Mouse (Mus musculus): ENCODE measurements around the gene Ifngr1. TPM values are rescaled to one million over a fixed set of nuclear protein-coding genes. Genes with fewer than 3 reads are reported as not detected.
A peak's percentile ranks its signal among the peaks of the same experiment; 100 is the strongest.

The Ifngr1 gene
- polyA plus RNA-seq, 1 experiment from 2014 or later: 24.6 TPM

GRCm38 (mm10) chr10:19613111-19613753, 21.5 kb downstream of the Ifngr1 start:
- no peak overlapping the region for H3K4me2 ChIP-seq
- H3K9me3 ChIP-seq (replicated peaks): no peaks in the 10 kb centered on the region
- peak overlapping the region; percentile 10; the same call in 1 of the 2 replicates for H3K27ac ChIP-seq (replicated peaks)
- H3K9ac ChIP-seq (replicated peaks): no peak overlapping the region
- WGBS: 64% methylated on average over 7 of the region's 7 CpGs
- no peaks in the 10 kb centered on the region for H3K27me3 ChIP-seq (replicated peaks)
- no peak overlapping the region for H3K4me3 ChIP-seq (replicated peaks)
- ATAC-seq (ENCODE audit: low FRiP score): no peak
- peaks cover 7% of the 10 kb centered on the region; the same call in 1 of the 2 replicates for H3K36me3 ChIP-seq
- H3K4me1 ChIP-seq: no peaks in the 10 kb centered on the region

GRCm38 (mm10) chr10:19619736-19620135, 28.0 kb downstream of the Ifngr1 start:
- Histone ChIP-seq H3K27me3 (replicated peaks) (no peaks in the 10 kb centered on the region), H3K4me2 (no peak overlapping the region), H3K4me3 (replicated peaks) (no peak overlapping the region), H3K9me3 (replicated peaks) (no peaks in the 10 kb centered on the region), H3K27ac (replicated peaks) (no peak overlapping the region), H3K36me3 (no peaks in the 10 kb centered on the region), H3K9ac (replicated peaks) (no peak overlapping the region), H3K4me1 (no peaks in the 10 kb centered on the region)
- 69% methylated on average over 5 of the region's 5 CpGs for WGBS
- no peak for ATAC-seq (ENCODE audit: low FRiP score)

- Histone ChIP-seq H3K27ac (replicated peaks) (no peak within 1 kb of the TSS), H3K4me2 (no peak within 1 kb of the TSS), H3K9ac (replicated peaks) (no peak within 1 kb of the TSS), H3K9me3 (replicated peaks) (no peaks in the 10 kb centered on the region), H3K27me3 (replicated peaks) (no peaks in the 10 kb centered on the region), H3K4me3 (replicated peaks) (no peak within 1 kb of the TSS), H3K36me3 (no peaks in the 10 kb centered on the region), H3K4me1 (no peaks in the 10 kb centered on the region)
- 98% methylated on average over 2 of the region's 2 CpGs for WGBS
- ATAC-seq (ENCODE audit: low FRiP score): no peak
These were observed 29.8 kb downstream of the Ifngr1 start, which contains the start of gene Il22ra2 for GRCm38 (mm10) chr10:19621408-19622048. Il22ra2 (plus strand) TSS chr10:19621998.

GRCm38 (mm10) chr10:19624617-19625016, 32.9 kb downstream of the Ifngr1 start:
- Histone ChIP-seq H3K4me1 (no peaks in the 10 kb centered on the region), H3K9me3 (replicated peaks) (no peaks in the 10 kb centered on the region), H3K27ac (replicated peaks) (no peak overlapping the region), H3K4me3 (replicated peaks) (no peak overlapping the region), H3K4me2 (no peak overlapping the region), H3K27me3 (replicated peaks) (no peaks in the 10 kb centered on the region), H3K9ac (replicated peaks) (no peak overlapping the region), H3K36me3 (no peaks in the 10 kb centered on the region)
- ATAC-seq (ENCODE audit: low FRiP score): no peak
- 95% methylated on average over 1 of the region's 1 CpGs for WGBS

- 92% methylated on average over 2 of the region's 2 CpGs for WGBS
- H3K27ac ChIP-seq (replicated peaks): no peak overlapping the region
- H3K4me3 ChIP-seq (replicated peaks): no peak overlapping the region
- no peak for ATAC-seq (ENCODE audit: low FRiP score)
- no peaks in the 10 kb centered on the region for H3K4me1 ChIP-seq
- no peaks in the 10 kb centered on the region for H3K27me3 ChIP-seq (replicated peaks)
- H3K36me3 ChIP-seq: no peaks in the 10 kb centered on the region
- H3K4me2 ChIP-seq: no peak overlapping the region
- no peaks in the 10 kb centered on the region for H3K9me3 ChIP-seq (replicated peaks)
- no peak overlapping the region for H3K9ac ChIP-seq (replicated peaks)
These were observed 35.6 kb downstream of the Ifngr1 start for GRCm38 (mm10) chr10:19627342-19627741.

- no peak overlapping the region for H3K4me3 ChIP-seq (replicated peaks)
- WGBS: 92% methylated on average over 4 of the region's 4 CpGs
- ATAC-seq (ENCODE audit: low FRiP score): no peak
- H3K27me3 ChIP-seq (replicated peaks): no peaks in the 10 kb centered on the region
- H3K36me3 ChIP-seq: no peaks in the 10 kb centered on the region
- H3K9me3 ChIP-seq (replicated peaks): no peaks in the 10 kb centered on the region
- H3K4me2 ChIP-seq: no peak overlapping the region
- H3K9ac ChIP-seq (replicated peaks): no peak overlapping the region
- no peaks in the 10 kb centered on the region for H3K4me1 ChIP-seq
- no peak overlapping the region for H3K27ac ChIP-seq (replicated peaks)
These were observed 36.0 kb downstream of the Ifngr1 start for GRCm38 (mm10) chr10:19627748-19628147.

GRCm38 (mm10) chr10:19631616-19632195, 40.0 kb downstream of the Ifngr1 start:
- Histone ChIP-seq H3K9me3 (replicated peaks) (no peaks in the 10 kb centered on the region), H3K4me2 (no peak overlapping the region), H3K27me3 (replicated peaks) (no peaks in the 10 kb centered on the region), H3K9ac (replicated peaks) (no peak overlapping the region), H3K27ac (replicated peaks) (no peak overlapping the region), H3K36me3 (no peaks in the 10 kb centered on the region), H3K4me3 (replicated peaks) (no peak overlapping the region), H3K4me1 (no peaks in the 10 kb centered on the region)
- ATAC-seq (ENCODE audit: low FRiP score): no peak
- 81% methylated on average over 13 of the region's 13 CpGs for WGBS

GRCm38 (mm10) chr10:19638851-19639250, 47.1 kb downstream of the Ifngr1 start:
- Histone ChIP-seq H3K36me3 (no peaks in the 10 kb centered on the region), H3K4me2 (no peak overlapping the region), H3K4me1 (no peaks in the 10 kb centered on the region), H3K27me3 (replicated peaks) (no peaks in the 10 kb centered on the region), H3K9me3 (replicated peaks) (no peaks in the 10 kb centered on the region), H3K27ac (replicated peaks) (no peak overlapping the region), H3K4me3 (replicated peaks) (no peak overlapping the region), H3K9ac (replicated peaks) (no peak overlapping the region)
- ATAC-seq (ENCODE audit: low FRiP score): no peak
- WGBS: 94% methylated on average over 5 of the region's 5 CpGs

GRCm38 (mm10) chr10:19639630-19640029, 47.9 kb downstream of the Ifngr1 start:
- H3K9ac ChIP-seq (replicated peaks): no peak overlapping the region
- H3K4me3 ChIP-seq (replicated peaks): no peak overlapping the region
- H3K4me1 ChIP-seq: no peaks in the 10 kb centered on the region
- 100% methylated on average over 1 of the region's 1 CpGs for WGBS
- H3K27me3 ChIP-seq (replicated peaks): no peaks in the 10 kb centered on the region
- no peak overlapping the region for H3K27ac ChIP-seq (replicated peaks)
- no peak overlapping the region for H3K4me2 ChIP-seq
- no peaks in the 10 kb centered on the region for H3K9me3 ChIP-seq (replicated peaks)
- ATAC-seq (ENCODE audit: low FRiP score): no peak
- no peaks in the 10 kb centered on the region for H3K36me3 ChIP-seq

GRCm38 (mm10) chr10:19645119-19645518, 53.4 kb downstream of the Ifngr1 start:
- no peak overlapping the region for H3K4me2 ChIP-seq
- H3K9ac ChIP-seq (replicated peaks): no peak overlapping the region
- no peaks in the 10 kb centered on the region for H3K9me3 ChIP-seq (replicated peaks)
- no peaks in the 10 kb centered on the region for H3K27me3 ChIP-seq (replicated peaks)
- no peak overlapping the region for H3K4me3 ChIP-seq (replicated peaks)
- 93% methylated on average over 2 of the region's 2 CpGs for WGBS
- no peak for ATAC-seq (ENCODE audit: low FRiP score)
- H3K36me3 ChIP-seq: no peaks in the 10 kb centered on the region
- no peaks in the 10 kb centered on the region for H3K4me1 ChIP-seq
- H3K27ac ChIP-seq (replicated peaks): no peak overlapping the region

GRCm38 (mm10) chr10:19657426-19657825, 65.7 kb downstream of the Ifngr1 start:
- Histone ChIP-seq H3K27ac (replicated peaks) (no peak overlapping the region), H3K9ac (replicated peaks) (no peak overlapping the region), H3K4me1 (no peaks in the 10 kb centered on the region), H3K9me3 (replicated peaks) (no peaks in the 10 kb centered on the region), H3K4me3 (replicated peaks) (no peak overlapping the region), H3K27me3 (replicated peaks) (no peaks in the 10 kb centered on the region), H3K4me2 (no peak overlapping the region), H3K36me3 (no peaks in the 10 kb centered on the region)
- WGBS: 82% methylated on average over 9 of the region's 9 CpGs
- ATAC-seq (ENCODE audit: low FRiP score): no peak

All from neural tube, embryonic 15.5 days (tissue).